Mouse (Mus musculus) G1E (cell line): Measurements from ENCODE around the gene Prr22. TPM values are rescaled to one million over a fixed set of nuclear protein-coding genes. Genes with fewer than 3 reads are reported as not detected.

Experiments
- ATAC-seq: 2 replicates; pipeline ENCODE4 v1.8.0; 2016; ENCODE audit warnings: mild to moderate bottlenecking; ENCODE audit not compliant: insufficient number of reproducible peaks, poor library complexity, low FRiP score, severe bottlenecking; ENCODE audit errors: extremely low read depth
- DNase-seq: peaks from one replicate; pipeline ENCODE4 v3.0.0; 2012; ENCODE audit warnings: low spot score
- H3K27me3 ChIP-seq: 2 replicates; pipeline ENCODE4 v1.6.1; 2012; ENCODE audit warnings: mild to moderate bottlenecking, low read length, inconsistent platforms; ENCODE audit not compliant: insufficient read depth
- H3K36me3 ChIP-seq: replicated peaks from 2 replicates; pipeline ENCODE3; 2012; ENCODE audit warnings: mild to moderate bottlenecking, inconsistent platforms
- H3K4me1 ChIP-seq: 2 replicates; pipeline ENCODE4 v1.6.1; 2012; ENCODE audit warnings: low read depth, low read length, inconsistent platforms, mixed read lengths; ENCODE audit not compliant: insufficient read depth
- H3K4me3 ChIP-seq: 2 replicates; pipeline ENCODE4 v1.5.1; 2012; ENCODE audit warnings: low read depth, mild to moderate bottlenecking, inconsistent platforms, low read length, moderate library complexity, mixed read lengths
- H3K9me3 ChIP-seq: replicated peaks from 2 replicates; pipeline ENCODE4 v1.6.1; 2012; ENCODE audit warnings: inconsistent platforms
- CTCF ChIP-seq: IDR thresholded peaks from 2 replicates; pipeline ENCODE4 v1.5.1; 2012; ENCODE audit warnings: low read depth, low read length, inconsistent platforms, mixed read lengths
- GATA1 ChIP-seq: IDR thresholded peaks from 2 replicates; pipeline ENCODE4 v1.6.1; 2012; ENCODE audit warnings: borderline replicate concordance, low read length, inconsistent platforms, mixed read lengths
- GATA2 ChIP-seq: IDR thresholded peaks from 2 replicates; pipeline ENCODE4 v1.6.1; 2012; ENCODE audit warnings: low read depth, low read length, inconsistent platforms, borderline replicate concordance
- POLR2AphosphoS5 ChIP-seq: IDR thresholded peaks from 2 replicates; pipeline ENCODE4 v1.6.1; 2012; ENCODE audit warnings: low read depth, low read length, inconsistent platforms; ENCODE audit not compliant: insufficient replicate concordance
- TAL1 ChIP-seq: conservative IDR thresholded peaks from 2 replicates; pipeline ENCODE4 v1.6.1; 2012; ENCODE audit warnings: low read depth, low read length, inconsistent platforms, mixed read lengths
- polyA plus RNA-seq: library from polyadenylated mRNA; stranded (reverse); fragments of >175 nt; gene quantifications from 2 replicates; pipeline ENCODE4 v1.2.3, GENCODE M21; 2012
- total RNA-seq, 2 experiments: library from RNA; stranded (forward) in 1 of 2; stranded (reverse) in 1 of 2; fragments of 200-1000 nt in 1 of 2; fragments of >200 nt in 1 of 2; fragmentation: Nextera tagmentation in 1 of 2; gene quantifications; 2 replicates each; pipeline ENCODE4 v1.2.3; 2014 to 2017

The Prr22 gene
- total and polyA plus RNA-seq, 3 experiments: 0.22 to 3.5 TPM; not detected in 1

- H3K4me3 ChIP-seq: no peak overlapping the region
- H3K27me3 ChIP-seq: peaks cover 54% of the 10 kb centered on the region
- peaks cover 23% of the 10 kb centered on the region for H3K4me1 ChIP-seq
- no peaks in the 10 kb centered on the region for H3K9me3 ChIP-seq
- ATAC-seq (no peak), DNase-seq (no peak)
- H3K36me3 ChIP-seq: peaks cover 7% of the 10 kb centered on the region
- TF ChIP-seq GATA1 (no peak), TAL1 (no peak), POLR2AphosphoS5 (no peak), CTCF (no peak), GATA2 (no peak)
These were observed 40.4 kb upstream of the Prr22 start for GRCm38 (mm10) chr17:56729656-56730055.

GRCm38 (mm10) chr17:56736534-56736933 is 33.5 kb upstream of the Prr22 start:
- peaks cover 3% of the 10 kb centered on the region for H3K9me3 ChIP-seq
- H3K4me1 ChIP-seq: peaks cover 7% of the 10 kb centered on the region
- H3K36me3 ChIP-seq: no peaks in the 10 kb centered on the region
- ATAC-seq (no peak), DNase-seq (no peak)
- H3K4me3 ChIP-seq: no peak overlapping the region
- TF ChIP-seq GATA1 (no peak), TAL1 (no peak), POLR2AphosphoS5 (no peak), GATA2 (no peak), CTCF (no peak)
- peaks cover 81% of the 10 kb centered on the region for H3K27me3 ChIP-seq

GRCm38 (mm10) chr17:56738221-56738620 is 31.8 kb upstream of the Prr22 start:
- H3K9me3 ChIP-seq: peaks cover 3% of the 10 kb centered on the region
- H3K4me1 ChIP-seq: peaks cover 8% of the 10 kb centered on the region
- no peak for DNase-seq
- ATAC-seq: no peak
- TF ChIP-seq CTCF (no peak), GATA2 (no peak), TAL1 (no peak), POLR2AphosphoS5 (no peak), GATA1 (no peak)
- H3K4me3 ChIP-seq: no peak overlapping the region
- no peaks in the 10 kb centered on the region for H3K36me3 ChIP-seq
- peaks cover 79% of the 10 kb centered on the region for H3K27me3 ChIP-seq

GRCm38 (mm10) chr17:56740118-56740787 is 29.8 kb upstream of the Prr22 start:
- H3K9me3 ChIP-seq: peaks cover 3% of the 10 kb centered on the region
- DNase-seq (no peak), ATAC-seq (no peak)
- H3K4me1 ChIP-seq: peaks cover 7% of the 10 kb centered on the region; the same call in 1 of the 2 replicates
- no peak overlapping the region for H3K4me3 ChIP-seq
- no peak for TF ChIP-seq GATA2
- TF ChIP-seq TAL1: no peak
- no peak for TF ChIP-seq GATA1
- no peak for TF ChIP-seq CTCF
- no peak for TF ChIP-seq POLR2AphosphoS5
- H3K36me3 ChIP-seq: no peaks in the 10 kb centered on the region
- peaks cover 72% of the 10 kb centered on the region for H3K27me3 ChIP-seq

GRCm38 (mm10) chr17:56740788-56741160 is 29.3 kb upstream of the Prr22 start:
- ATAC-seq (no peak), DNase-seq (no peak)
- peaks cover 71% of the 10 kb centered on the region for H3K27me3 ChIP-seq
- H3K9me3 ChIP-seq: peaks cover 3% of the 10 kb centered on the region
- H3K4me3 ChIP-seq: no peak overlapping the region
- no peaks in the 10 kb centered on the region for H3K36me3 ChIP-seq
- H3K4me1 ChIP-seq: peaks cover 7% of the 10 kb centered on the region; the same call in 1 of the 2 replicates
- TF ChIP-seq POLR2AphosphoS5 (no peak), CTCF (no peak), GATA2 (no peak), GATA1 (no peak), TAL1 (no peak)

GRCm38 (mm10) chr17:56744173-56744572 is 25.9 kb upstream of the Prr22 start:
- peaks cover 10% of the 10 kb centered on the region; the same call in 1 of the 2 replicates for H3K4me1 ChIP-seq
- H3K4me3 ChIP-seq: no peak overlapping the region
- peaks cover 70% of the 10 kb centered on the region for H3K27me3 ChIP-seq
- DNase-seq (no peak), ATAC-seq (no peak)
- TF ChIP-seq GATA1 (no peak), POLR2AphosphoS5 (no peak), CTCF (no peak), GATA2 (no peak), TAL1 (no peak)
- H3K9me3 ChIP-seq: no peaks in the 10 kb centered on the region
- no peaks in the 10 kb centered on the region for H3K36me3 ChIP-seq
